8 mouse cellular contexts compared by ENCODE assay signal in genomic region chr8:105861951-105862350, GRCm38 (mm10). TPM values are rescaled to one million over a fixed set of nuclear protein-coding genes. Genes with fewer than 3 reads are reported as not detected.
DNase-seq lines count a peak whose midpoint lies in the region; ATAC-seq and TF ChIP-seq lines count a peak whose summit lies in the region.

No protein-coding gene starts in this region.

- no peak for TF ChIP-seq CTCF in kidney, adult 2 months (conservative IDR thresholded peaks at IDR 0.05; ENCODE audit: insufficient read depth, insufficient read length, low read depth, low read length)

- WGBS in kidney, adult 2 months: 6% methylated on average over 1 of the region's 1 CpGs
- WGBS in forebrain, embryonic 14.5 days: 0% methylated on average over 1 of the region's 1 CpGs
- 6% methylated on average over 1 of the region's 1 CpGs for WGBS in limb, embryonic 13.5 days

- peak; percentile 13 for DNase-seq in kidney, adult 2 months
- DNase-seq in kidney, adult 11 months: no peak
- DNase-seq in Muller cell, postnatal 12 days (ENCODE audit: inconsistent ontology term): peak; percentile 55
- no peak for DNase-seq in forebrain, embryonic 14.5 days (ENCODE audit: low spot score)
- peak; percentile 34 for DNase-seq in retina, postnatal 1 day
- DNase-seq in left cerebral cortex, postnatal 36 days (ENCODE audit: low spot score in 2 of 2): no peak

- peaks cover 10% of the 10 kb centered on the region; the same call in 1 of the 2 replicates for H3K4me1 ChIP-seq in kidney, adult 2 months (ENCODE audit: control insufficient read depth, insufficient read depth, low read length)
- peaks cover 19% of the 10 kb centered on the region for H3K4me1 ChIP-seq in forebrain, embryonic 14.5 days (ENCODE audit: control insufficient read depth, insufficient read depth, low read length)
- peaks cover 53% of the 10 kb centered on the region for H3K4me1 ChIP-seq in limb, embryonic 13.5 days

- ATAC-seq in forebrain, embryonic 14.5 days: no peak
- ATAC-seq in limb, embryonic 13.5 days (ENCODE audit: low FRiP score, low read depth): no peak
- no peak for ATAC-seq in activated CD4-positive, CD25-positive, alpha-beta regulatory T cell, adult 4 months

- no peak overlapping the region for H3K27ac ChIP-seq in kidney, adult 2 months (ENCODE audit: insufficient read depth, low read depth, low read length)
- H3K27ac ChIP-seq in forebrain, embryonic 14.5 days (ENCODE audit: low read depth, low read length): no peak overlapping the region
- H3K27ac ChIP-seq in limb, embryonic 13.5 days: no peak overlapping the region

- no peaks in the 10 kb centered on the region for H3K27me3 ChIP-seq in kidney, adult 2 months (replicated peaks; ENCODE audit: control insufficient read depth, insufficient read depth, low read length)
- no peaks in the 10 kb centered on the region for H3K27me3 ChIP-seq in forebrain, embryonic 14.5 days (replicated peaks; ENCODE audit: control insufficient read depth, insufficient read depth, low read length)
- H3K27me3 ChIP-seq in limb, embryonic 13.5 days: no peaks in the 10 kb centered on the region

- no peak for TF ChIP-seq POLR2A in kidney, adult 2 months (IDR thresholded peaks at IDR 0.05; ENCODE audit: low read depth, low read length)

- peak overlapping the region; percentile 95 for H3K9ac ChIP-seq in forebrain, embryonic 14.5 days (ENCODE audit: low read length)
- peak overlapping the region; percentile 97 for H3K9ac ChIP-seq in limb, embryonic 13.5 days

- H3K9me3 ChIP-seq in forebrain, embryonic 14.5 days (replicated peaks; ENCODE audit: control insufficient read depth, low read length): no peaks in the 10 kb centered on the region
- no peaks in the 10 kb centered on the region for H3K9me3 ChIP-seq in limb, embryonic 13.5 days

- no peaks in the 10 kb centered on the region for H3K36me3 ChIP-seq in kidney, adult 2 months (ENCODE audit: control insufficient read depth, insufficient read depth, low read length)
- peaks cover 26% of the 10 kb centered on the region for H3K36me3 ChIP-seq in forebrain, embryonic 14.5 days (ENCODE audit: control insufficient read depth, insufficient read depth, low read length)
- H3K36me3 ChIP-seq in limb, embryonic 13.5 days: peaks cover 39% of the 10 kb centered on the region

- intact Hi-C loops in left cerebral cortex, postnatal 36 days (cut with DNase I): loop anchor here (2.0 kb wide), 1 partner anchor 19 kb away; the partner anchor contains the start of gene Edc4

- H3K4me3 ChIP-seq in kidney, adult 2 months (ENCODE audit: insufficient read depth, low read depth, low read length): no peak overlapping the region
- H3K4me3 ChIP-seq in forebrain, embryonic 14.5 days (ENCODE audit: low read depth, low read length): peak overlapping the region; percentile 97
- H3K4me3 ChIP-seq in limb, embryonic 13.5 days: peak overlapping the region; percentile 99

- peak overlapping the region; percentile 68 for H3K4me2 ChIP-seq in forebrain, embryonic 14.5 days (ENCODE audit: low read length)
- peak overlapping the region; percentile 90 for H3K4me2 ChIP-seq in limb, embryonic 13.5 days (replicated peaks)

RNA-seq across cellular contexts. Expression of gene Nutf2, which starts 1.6 kb away (rescaled TPM):
- 34.5 and 61.6 TPM in 2 replicates for polyA plus RNA-seq in kidney, adult 2 months (2012; rRNA removed)
- 224 and 283 TPM in 2 replicates for polyA plus RNA-seq in forebrain, embryonic 14.5 days (2014; fragmentation: Nextera tagmentation; extraction: Ambion mirVana)
- 253 and 274 TPM in 2 replicates for polyA plus RNA-seq in limb, embryonic 13.5 days (2015; fragmentation: Nextera tagmentation; extraction: Ambion mirVana)
- total RNA-seq in left cerebral cortex, postnatal 36 days (2021): 10 to 100 TPM; 25.7 to 35.4 TPM
- 100 to 1,000 TPM in 1 of 2 experiments, 1 to 10 TPM in 1; 5.1 to 101 TPM for polyA plus RNA-seq in activated CD4-positive, CD25-positive, alpha-beta regulatory T cell, adult 4 months (2017; shearing (Covaris generic))

RNA-seq across cellular contexts. Expression of gene Thap11, which starts 7.0 kb away (rescaled TPM):
- 41.5 and 45.3 TPM in 2 replicates for polyA plus RNA-seq in kidney, adult 2 months (2012; rRNA removed)
- polyA plus RNA-seq in forebrain, embryonic 14.5 days (2014; fragmentation: Nextera tagmentation; extraction: Ambion mirVana): 51.7 and 60.8 TPM in 2 replicates
- 79.0 and 83.0 TPM in 2 replicates for polyA plus RNA-seq in limb, embryonic 13.5 days (2015; fragmentation: Nextera tagmentation; extraction: Ambion mirVana)
- 10 to 100 TPM; 38.9 to 44.8 TPM for total RNA-seq in left cerebral cortex, postnatal 36 days (2021)
- polyA plus RNA-seq in activated CD4-positive, CD25-positive, alpha-beta regulatory T cell, adult 4 months (2017; shearing (Covaris generic)): 1 to 10 TPM; 7.0 to 7.4 TPM

RNA-seq across cellular contexts. Expression of gene Cenpt, which starts 8.9 kb away (rescaled TPM):
- 6.7 and 7.3 TPM in 2 replicates for polyA plus RNA-seq in kidney, adult 2 months (2012; rRNA removed)
- 50.7 and 51.8 TPM in 2 replicates for polyA plus RNA-seq in forebrain, embryonic 14.5 days (2014; fragmentation: Nextera tagmentation; extraction: Ambion mirVana)
- 52.1 and 54.6 TPM in 2 replicates for polyA plus RNA-seq in limb, embryonic 13.5 days (2015; fragmentation: Nextera tagmentation; extraction: Ambion mirVana)
- total RNA-seq in left cerebral cortex, postnatal 36 days (2021): 10 to 100 TPM; 15.2 to 18.0 TPM
- polyA plus RNA-seq in activated CD4-positive, CD25-positive, alpha-beta regulatory T cell, adult 4 months (2017; shearing (Covaris generic)): 10 to 100 TPM; 16.1 to 18.6 TPM

RNA-seq across cellular contexts. Expression of gene Edc4, which starts 18.7 kb away (rescaled TPM):
- polyA plus RNA-seq in kidney, adult 2 months (2012; rRNA removed): 38.5 and 47.9 TPM in 2 replicates
- polyA plus RNA-seq in forebrain, embryonic 14.5 days (2014; fragmentation: Nextera tagmentation; extraction: Ambion mirVana): 27.9 and 39.4 TPM in 2 replicates
- polyA plus RNA-seq in limb, embryonic 13.5 days (2015; fragmentation: Nextera tagmentation; extraction: Ambion mirVana): 54.6 and 61.5 TPM in 2 replicates
- total RNA-seq in left cerebral cortex, postnatal 36 days (2021): 10 to 100 TPM; 56.9 to 68.4 TPM
- 10 to 100 TPM; 24.6 to 32.7 TPM for polyA plus RNA-seq in activated CD4-positive, CD25-positive, alpha-beta regulatory T cell, adult 4 months (2017; shearing (Covaris generic))

RNA-seq across cellular contexts. Expression of gene Nrn1l, which starts 31.4 kb away (rescaled TPM):
- 0.77 and 1.1 TPM in 2 replicates for polyA plus RNA-seq in kidney, adult 2 months (2012; rRNA removed)
- 0.42 and 0.66 TPM in 2 replicates for polyA plus RNA-seq in forebrain, embryonic 14.5 days (2014; fragmentation: Nextera tagmentation; extraction: Ambion mirVana)
- 0.60 TPM in 1 of 2 replicates, not detected in the other for polyA plus RNA-seq in limb, embryonic 13.5 days (2015; fragmentation: Nextera tagmentation; extraction: Ambion mirVana)
- 1 to 10 TPM; 2.8 to 5.3 TPM for total RNA-seq in left cerebral cortex, postnatal 36 days (2021)
- 1 to 10 TPM in 1 of 2 experiments, not detected in 1; 1.3 TPM for polyA plus RNA-seq in activated CD4-positive, CD25-positive, alpha-beta regulatory T cell, adult 4 months (2017; shearing (Covaris generic))

Comparison
In these comparisons a context has a peak if more than half of its experiments do, and no peak if none do; other contexts are left out.
1. DNase-seq: peak in kidney, adult 2 months (single experiment), Muller cell, postnatal 12 days (single experiment) and retina, postnatal 1 day (single experiment); none in kidney, adult 11 months (single experiment), forebrain, embryonic 14.5 days (single experiment) and left cerebral cortex, postnatal 36 days (0 of 2).